Mouse (Mus musculus) bone marrow macrophage, adult 2 months (primary cell): ENCODE measurements at regions not wholly inside any gene's neighbourhood (a gene's known extent, or its start where the extent isn't known, plus 50 kb on each side); places are given as distances from the start of the nearest gene placed in this dataset.

Experiments used
- H3K27ac ChIP-seq: 2 replicates; pipeline ENCODE4 v1.5.1; 2012; ENCODE audit warnings: low read depth, low read length; ENCODE audit not compliant: insufficient read depth
- H3K4me1 ChIP-seq: 2 replicates; pipeline ENCODE4 v1.6.1; 2012; ENCODE audit warnings: low read length; ENCODE audit not compliant: control insufficient read depth, insufficient read depth
- H3K4me3 ChIP-seq: 2 replicates; pipeline ENCODE4 v1.5.1; 2012; ENCODE audit warnings: mild to moderate bottlenecking, low read length, moderate library complexity; ENCODE audit not compliant: insufficient read depth
- CTCF ChIP-seq: IDR thresholded peaks from 2 replicates; pipeline ENCODE4 v1.5.1; 2012; ENCODE audit warnings: low read depth, mild to moderate bottlenecking, low read length, moderate library complexity
- POLR2A ChIP-seq: IDR thresholded peaks from 2 replicates; pipeline ENCODE4 v1.6.1; 2012; ENCODE audit warnings: mild to moderate bottlenecking, low read depth, low read length, borderline replicate concordance

DNA sequence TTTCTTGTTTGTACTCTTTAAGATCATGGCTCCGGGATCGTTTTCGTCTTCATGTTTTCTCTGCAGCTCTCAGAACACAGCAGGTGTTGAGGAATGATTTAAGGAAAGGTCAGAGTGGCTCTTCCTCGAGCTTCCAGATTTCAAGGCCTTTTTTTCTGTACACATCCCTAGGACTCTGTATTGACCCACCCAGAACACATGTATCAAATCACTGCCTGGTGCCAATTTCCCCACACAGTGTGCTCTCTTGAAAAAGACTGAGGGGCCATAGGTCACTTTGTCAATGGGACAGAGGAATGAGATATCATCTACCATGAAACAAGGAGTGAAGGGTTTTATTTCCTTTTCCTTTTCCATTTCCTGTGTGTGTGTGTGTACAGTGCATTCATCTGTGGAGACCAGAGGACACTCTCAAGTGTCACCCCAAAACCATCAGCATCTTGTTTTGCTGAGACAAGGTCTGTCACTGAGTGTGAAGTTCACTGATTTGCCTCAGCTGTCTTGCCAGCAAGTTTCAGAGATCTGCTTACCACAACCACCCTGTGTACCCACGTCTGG lies 157.4 kb upstream of the Cxcr4 start:
- H3K27ac ChIP-seq: no peak overlapping the region
- TF ChIP-seq CTCF: no peak
- TF ChIP-seq POLR2A: no peak

DNA sequence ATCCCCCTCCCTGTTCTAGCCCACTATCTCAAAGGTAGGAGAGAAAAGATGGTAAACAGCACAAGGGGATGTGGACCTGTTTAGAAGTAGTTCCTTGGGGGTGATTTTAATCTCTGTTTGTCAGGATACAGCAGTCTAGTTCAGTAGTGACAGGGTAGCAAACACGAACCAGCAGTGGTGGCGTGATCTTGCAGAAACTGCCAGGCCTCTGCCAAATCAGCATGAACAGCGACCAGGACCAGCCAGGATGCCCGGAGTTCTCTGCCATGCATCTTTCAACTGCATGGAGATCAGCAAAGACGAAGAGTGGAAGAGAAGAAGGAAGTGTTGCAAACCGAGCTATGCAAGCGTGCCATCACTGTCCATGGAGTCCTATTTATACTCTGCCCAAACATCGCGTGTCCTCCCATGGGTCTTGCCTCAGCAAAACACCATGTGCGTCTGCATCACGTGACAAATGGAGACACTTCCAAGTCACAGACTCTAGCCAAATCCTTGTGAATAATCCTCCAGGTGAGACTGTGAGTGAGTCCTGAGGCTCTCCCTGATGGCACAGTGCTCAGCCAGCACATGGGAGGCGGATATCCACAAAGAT lies 155.2 kb upstream of the Cxcr4 start:
- H3K27ac ChIP-seq: peak overlapping the region; percentile 77
- TF ChIP-seq POLR2A (no peak), CTCF (no peak)
- H3K4me3 ChIP-seq: no peak overlapping the region
- H3K4me1 ChIP-seq: peaks cover 19% of the 10 kb centered on the region

More for the DNA sequence above, 157.4 kb upstream of the Cxcr4 start:
- no peak overlapping the region for H3K4me3 ChIP-seq
- H3K4me1 ChIP-seq: peaks cover 19% of the 10 kb centered on the region

DNA sequence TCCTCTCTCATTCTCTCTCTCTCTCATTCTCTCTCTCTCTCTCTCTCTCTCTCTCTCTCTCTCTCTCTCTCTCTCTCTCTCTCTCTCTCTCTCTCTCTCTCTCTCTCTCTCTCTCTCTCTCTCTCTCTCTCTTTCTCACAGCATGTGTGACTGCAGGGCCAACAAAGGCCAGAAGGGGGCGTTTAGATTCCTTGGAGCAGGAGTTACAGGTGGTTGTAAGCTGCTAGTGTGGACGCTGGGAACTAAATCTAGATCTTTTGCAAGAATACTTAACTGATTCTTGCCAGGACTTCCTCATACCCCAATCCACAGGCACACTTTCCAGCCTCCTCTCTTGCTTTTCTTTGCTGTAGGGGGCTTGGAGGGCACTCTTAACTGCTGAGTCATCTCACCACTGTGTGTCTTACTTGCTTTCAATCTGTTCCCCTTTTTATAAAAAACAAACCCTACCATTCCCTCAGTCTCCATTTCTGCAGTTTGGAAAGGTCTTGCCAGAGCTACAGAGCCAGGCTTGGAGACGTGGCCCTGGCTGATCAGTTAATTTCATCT lies 154.4 kb upstream of the Cxcr4 start:
- H3K4me3 ChIP-seq: no peak overlapping the region
- TF ChIP-seq POLR2A (no peak), CTCF (no peak)
- H3K4me1 ChIP-seq: peaks cover 19% of the 10 kb centered on the region
- peak overlapping the region; percentile 77 for H3K27ac ChIP-seq

GRCm38 (mm10) chr1:128740616-128741015 lies 148.5 kb upstream of the Cxcr4 start:
- Histone ChIP-seq H3K27ac (no peak overlapping the region), H3K4me3 (no peak overlapping the region), H3K4me1 (no peaks in the 10 kb centered on the region)
- TF ChIP-seq POLR2A (no peak), CTCF (no peak)

- TF ChIP-seq POLR2A (no peak), CTCF (no peak)
- H3K27ac ChIP-seq: no peak overlapping the region
These were observed 146.1 kb upstream of the Cxcr4 start for GRCm38 (mm10) chr1:128738152-128738551.

DNA sequence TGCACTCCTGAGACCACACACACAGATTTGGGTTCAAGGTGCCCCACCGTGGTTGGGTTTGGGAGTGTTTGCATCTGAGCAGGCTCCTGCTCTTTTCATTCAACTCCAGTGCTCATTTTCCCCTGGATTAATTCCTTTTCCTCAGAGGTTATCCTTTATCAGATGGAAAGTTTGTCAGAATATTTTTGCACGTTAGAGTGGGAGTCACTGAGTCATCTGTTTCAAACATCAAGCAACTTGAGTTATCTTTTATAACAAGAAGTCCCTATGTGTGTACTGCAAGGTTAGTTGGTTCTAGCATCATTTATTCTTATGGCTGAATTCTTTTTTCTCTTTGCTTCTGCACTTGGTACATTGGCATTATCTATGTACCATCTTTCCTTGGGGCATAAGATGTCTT lies 142.8 kb upstream of the Cxcr4 start:
- Histone ChIP-seq H3K4me3 (no peak overlapping the region), H3K27ac (no peak overlapping the region), H3K4me1 (no peaks in the 10 kb centered on the region)
- no peak for TF ChIP-seq POLR2A
- TF ChIP-seq CTCF: no peak

More at GRCm38 (mm10) chr1:128738152-128738551, 146.1 kb upstream of the Cxcr4 start:
- Histone ChIP-seq H3K4me1 (no peaks in the 10 kb centered on the region), H3K4me3 (no peak overlapping the region)

DNA sequence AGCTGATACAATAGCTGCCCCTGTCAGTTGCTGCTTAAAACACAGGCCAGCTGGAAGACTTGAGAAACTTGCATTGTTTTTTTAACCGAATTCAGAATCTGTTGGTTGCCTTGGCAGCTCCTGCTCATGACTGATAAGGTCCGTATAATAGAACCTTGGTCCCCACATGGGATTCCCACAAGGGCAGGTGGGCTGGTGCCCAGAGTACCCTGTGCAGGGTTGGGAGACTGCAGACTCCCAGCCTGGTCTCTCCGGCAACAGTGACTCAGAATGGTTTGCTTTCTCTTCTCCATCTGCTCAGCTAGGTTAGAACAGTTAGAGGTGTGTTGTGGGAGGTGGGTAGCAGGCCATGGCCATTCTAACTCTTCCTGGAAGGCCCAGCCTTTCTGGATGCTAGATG lies 139.4 kb upstream of the Cxcr4 start:
- H3K27ac ChIP-seq: no peak overlapping the region
- H3K4me3 ChIP-seq: no peak overlapping the region
- no peaks in the 10 kb centered on the region for H3K4me1 ChIP-seq
- TF ChIP-seq POLR2A (no peak), CTCF (no peak)

DNA sequence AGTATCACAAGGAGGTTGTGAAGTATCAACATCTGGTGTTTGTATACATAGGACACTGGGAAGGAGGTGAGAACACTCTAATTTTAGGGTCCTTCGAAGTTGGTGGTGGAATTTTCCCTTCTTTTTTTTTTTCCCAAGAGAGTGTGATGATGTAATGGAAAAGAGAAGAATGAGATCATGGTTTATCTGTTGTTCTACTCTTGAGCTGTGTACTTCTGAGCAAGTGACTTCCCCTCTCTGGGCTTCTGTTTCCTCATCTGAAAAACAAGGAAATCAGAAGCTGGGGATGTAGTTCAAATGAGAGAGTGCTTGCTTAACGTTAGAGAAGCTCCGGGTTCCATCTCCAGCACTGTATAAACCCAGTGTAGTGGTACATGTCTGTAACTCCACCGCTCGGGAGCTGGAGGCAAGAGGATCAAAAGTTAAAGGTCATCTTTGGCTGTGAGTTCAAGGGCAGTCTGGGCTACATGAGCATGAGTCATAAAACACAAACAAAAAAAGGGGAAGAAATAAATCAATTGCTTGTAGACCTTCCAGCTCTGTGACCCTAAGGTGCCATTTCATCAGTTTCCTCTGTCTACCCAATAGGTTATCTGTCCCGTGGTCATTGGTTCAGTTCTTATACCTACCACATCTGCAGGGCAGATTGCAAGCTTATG lies 132.5 kb upstream of the Cxcr4 start:
- TF ChIP-seq CTCF: no peak
- no peak for TF ChIP-seq POLR2A
- no peak overlapping the region for H3K4me3 ChIP-seq
- peaks cover 33% of the 10 kb centered on the region for H3K4me1 ChIP-seq
- peak overlapping the region; percentile 81 for H3K27ac ChIP-seq

GRCm38 (mm10) chr1:128723843-128724242 lies 131.8 kb upstream of the Cxcr4 start:
- no peak for TF ChIP-seq CTCF
- no peak for TF ChIP-seq POLR2A
- Histone ChIP-seq H3K4me3 (no peak overlapping the region), H3K4me1 (peaks cover 33% of the 10 kb centered on the region)

GRCm38 (mm10) chr1:128722061-128722471 lies 130.0 kb upstream of the Cxcr4 start:
- Histone ChIP-seq H3K4me1 (peaks cover 33% of the 10 kb centered on the region), H3K4me3 (no peak overlapping the region), H3K27ac (peak overlapping the region; percentile 84)
- TF ChIP-seq CTCF (no peak), POLR2A (no peak)

More at GRCm38 (mm10) chr1:128723843-128724242, 131.8 kb upstream of the Cxcr4 start:
- H3K27ac ChIP-seq: peak overlapping the region; percentile 84
